In the genomic region with DNA sequence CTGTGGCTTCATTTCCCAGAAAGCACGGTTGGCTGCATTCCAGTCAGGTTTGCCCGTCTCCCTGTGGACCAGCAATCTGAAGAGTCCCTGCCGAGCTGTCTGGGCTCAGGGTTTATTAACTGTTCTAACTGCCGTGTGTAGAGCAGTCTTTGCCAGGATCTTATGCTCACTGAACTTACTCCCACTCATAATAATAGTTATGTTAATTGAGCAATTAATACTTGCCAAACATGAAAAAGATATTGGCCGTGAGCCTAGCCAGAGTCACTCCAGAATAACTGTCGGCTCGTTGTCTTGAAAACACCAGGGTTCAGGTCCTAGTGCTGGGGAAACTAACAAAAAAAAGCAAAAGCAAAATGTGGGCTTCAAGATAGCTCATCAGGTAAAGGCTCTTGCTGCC, we compare ENCODE assay signal across 29 mouse cellular contexts. TPM values are rescaled to one million over a fixed set of nuclear protein-coding genes. Genes with fewer than 3 reads are reported as not detected.
DNase-seq lines count a peak whose midpoint lies in the region; ATAC-seq and TF ChIP-seq lines count a peak whose summit lies in the region.
"Had no signal": no experiment of that assay in that cellular context is flagged by ENCODE, and none has a peak within 500 bp of the region (broad histone marks: within the 10 kb centered on the region; RNA-seq: fewer than 3 reads in every experiment).

No protein-coding gene starts in this region.

- H3K27ac ChIP-seq in hindbrain, embryonic 12.5 days: no peak overlapping the region
- no peak overlapping the region for H3K27ac ChIP-seq in hindbrain, embryonic 10.5 days
- H3K27ac ChIP-seq in MEL (ENCODE audit: control insufficient read depth, low read depth, low read length): peak overlapping the region; percentile 53
- H3K27ac ChIP-seq in neural tube, embryonic 14.5 days (ENCODE audit: low read depth, low read length): no peak overlapping the region
- H3K27ac ChIP-seq: forebrain, embryonic 15.5 days; limb, embryonic 10.5 days; limb, embryonic 15.5 days; liver, embryonic 13.5 days; midbrain, embryonic 10.5 days had no signal

- DNase-seq in hindbrain, embryonic 10.5 days (ENCODE audit: low spot score): no peak
- no peak for DNase-seq in MEL (ENCODE audit: low read depth, low spot score)
- DNase-seq in brain, embryonic 14.5 days (ENCODE audit: low read depth): peak; percentile 68
- no peak for DNase-seq in ovary, adult 18-20 months (ENCODE audit: low spot score)
- DNase-seq in lung, postnatal 10 days: no peak
- DNase-seq: adrenal gland, postnatal 14 days; cerebellum, adult 18-20 months; cerebellum, postnatal 10 days; heart, postnatal 14 days; kidney, adult 8-10 months; kidney, postnatal 10 days; layer of hippocampus, postnatal 36 days; lung, adult 18-20 months; right cerebral cortex, adult 18-20 months; spleen, adult 18-20 months; thymus, adult 18-20 months; thymus, postnatal 36 days had no signal

- TF ChIP-seq RAD21 in MEL (IDR thresholded peaks at IDR 0.05; ENCODE audit: low read depth, low read length): no peak

- TF ChIP-seq POLR2A in MEL (IDR thresholded peaks at IDR 0.05; ENCODE audit: control insufficient read depth in 1 of 2, insufficient read depth in 1 of 2, low read depth in 1 of 2, low read length in 2 of 2, poor library complexity in 1 of 2): no peak
- no peak for TF ChIP-seq POLR2A in brain, embryonic 14.5 days (IDR thresholded peaks at IDR 0.05; ENCODE audit: borderline replicate concordance, extremely low read depth, insufficient read depth, insufficient read length, poor library complexity, severe bottlenecking)

- H3K4me3 ChIP-seq in hindbrain, embryonic 12.5 days: no peak overlapping the region
- H3K4me3 ChIP-seq in hindbrain, embryonic 10.5 days: no peak overlapping the region
- H3K4me3 ChIP-seq in MEL (ENCODE audit: control insufficient read depth in 1 of 2, insufficient read depth in 1 of 2, low read depth in 2 of 2, low read length in 2 of 2): no peak overlapping the region
- no peak overlapping the region for H3K4me3 ChIP-seq in neural tube, embryonic 14.5 days (ENCODE audit: low read depth, low read length)
- H3K4me3 ChIP-seq: erythroblast, embryonic 14.5 days; forebrain, embryonic 15.5 days; limb, embryonic 10.5 days; limb, embryonic 15.5 days; liver, embryonic 13.5 days; midbrain, embryonic 10.5 days; myocyte had no signal

- H3K4me1 ChIP-seq in hindbrain, embryonic 12.5 days: no peaks in the 10 kb centered on the region
- no peaks in the 10 kb centered on the region for H3K4me1 ChIP-seq in hindbrain, embryonic 10.5 days (replicated peaks)
- peaks cover 9 to 25% of the 10 kb centered on the region in 2 experiments for H3K4me1 ChIP-seq in MEL (ENCODE audit: control insufficient read depth in 1 of 2, insufficient read depth in 2 of 2, low read length in 2 of 2)
- no peaks in the 10 kb centered on the region for H3K4me1 ChIP-seq in neural tube, embryonic 14.5 days (ENCODE audit: control insufficient read depth, insufficient read depth, low read length)
- H3K4me1 ChIP-seq: forebrain, embryonic 15.5 days; limb, embryonic 10.5 days; limb, embryonic 15.5 days; midbrain, embryonic 10.5 days had no signal

- peak; percentile 50; the same call in 1 of the 2 replicates for ATAC-seq in hindbrain, embryonic 12.5 days (ENCODE audit: low FRiP score)
- ATAC-seq in neural tube, embryonic 14.5 days (ENCODE audit: low read depth): peak; percentile 46
- ATAC-seq: CD4-positive, CD25-positive, alpha-beta regulatory T cell, adult 4 months; forebrain, embryonic 15.5 days; intestine, embryonic 16.5 days; midbrain, embryonic 16.5 days had no signal

- H3K9me3 ChIP-seq in hindbrain, embryonic 12.5 days (replicated peaks): no peaks in the 10 kb centered on the region
- H3K9me3 ChIP-seq in hindbrain, embryonic 10.5 days: no peaks in the 10 kb centered on the region
- H3K9me3 ChIP-seq in MEL (replicated peaks; ENCODE audit: insufficient read depth, low read length): no peaks in the 10 kb centered on the region
- H3K9me3 ChIP-seq in neural tube, embryonic 14.5 days (ENCODE audit: control insufficient read depth, low read length): no peaks in the 10 kb centered on the region
- H3K9me3 ChIP-seq: forebrain, embryonic 15.5 days; limb, embryonic 10.5 days; limb, embryonic 15.5 days; liver, embryonic 13.5 days; midbrain, embryonic 10.5 days had no signal

- H3K27me3 ChIP-seq in hindbrain, embryonic 12.5 days: no peaks in the 10 kb centered on the region
- H3K27me3 ChIP-seq in hindbrain, embryonic 10.5 days (ENCODE audit: insufficient read depth, poor library complexity, severe bottlenecking): no peaks in the 10 kb centered on the region
- no peaks in the 10 kb centered on the region for H3K27me3 ChIP-seq in MEL (ENCODE audit: control insufficient read depth in 1 of 2, insufficient read depth in 2 of 2, low read length in 2 of 2)
- H3K27me3 ChIP-seq in neural tube, embryonic 14.5 days (ENCODE audit: control insufficient read depth, insufficient read depth, low read length): no peaks in the 10 kb centered on the region
- H3K27me3 ChIP-seq: forebrain, embryonic 15.5 days; limb, embryonic 15.5 days; liver, embryonic 13.5 days had no signal

- no peak overlapping the region for H3K9ac ChIP-seq in hindbrain, embryonic 12.5 days
- H3K9ac ChIP-seq in MEL (ENCODE audit: control insufficient read depth, low read depth, low read length, poor library complexity, severe bottlenecking): no peak overlapping the region
- H3K9ac ChIP-seq in neural tube, embryonic 14.5 days (replicated peaks; ENCODE audit: low read depth, low read length): no peak overlapping the region
- H3K9ac ChIP-seq: forebrain, embryonic 15.5 days; limb, embryonic 15.5 days; liver, embryonic 13.5 days had no signal

- 67% methylated on average over 7 of the region's 7 CpGs for WGBS in hindbrain, embryonic 12.5 days
- WGBS in hindbrain, embryonic 10.5 days: 87% methylated on average over 7 of the region's 7 CpGs
- WGBS in neural tube, embryonic 14.5 days: 39% methylated on average over 7 of the region's 7 CpGs

- no peak for TF ChIP-seq EP300 in MEL (IDR thresholded peaks at IDR 0.05; ENCODE audit: low read depth in 1 of 2, low read length in 2 of 2)

- peaks cover 82% of the 10 kb centered on the region for H3K36me3 ChIP-seq in hindbrain, embryonic 12.5 days
- H3K36me3 ChIP-seq in hindbrain, embryonic 10.5 days: peaks cover 97% of the 10 kb centered on the region
- H3K36me3 ChIP-seq in MEL (ENCODE audit: control insufficient read depth in 1 of 2, insufficient read depth in 2 of 2, low read length in 2 of 2): peaks cover 22 to 30% of the 10 kb centered on the region in 2 experiments
- peaks cover 39% of the 10 kb centered on the region for H3K36me3 ChIP-seq in neural tube, embryonic 14.5 days (ENCODE audit: control insufficient read depth, insufficient read depth, low read length)

- no peak for TF ChIP-seq CTCF in MEL (IDR thresholded peaks at IDR 0.05 in 2 of 3, conservative IDR thresholded peaks at IDR 0.05 in 1 of 3; ENCODE audit: control insufficient read depth in 1 of 3, insufficient read depth in 1 of 3, low read depth in 2 of 3, low read length in 3 of 3, poor library complexity in 1 of 3, severe bottlenecking in 1 of 3)
- no peak for TF ChIP-seq CTCF in brain, embryonic 14.5 days (IDR thresholded peaks at IDR 0.05; ENCODE audit: borderline replicate concordance, extremely low read depth, insufficient read depth, insufficient read length)

- H3K4me2 ChIP-seq in hindbrain, embryonic 12.5 days (replicated peaks): no peak overlapping the region
- no peak overlapping the region for H3K4me2 ChIP-seq in neural tube, embryonic 14.5 days (ENCODE audit: low read depth, low read length)
- H3K4me2 ChIP-seq: forebrain, embryonic 15.5 days; limb, embryonic 15.5 days; liver, embryonic 13.5 days had no signal

- H3K79me2 ChIP-seq in MEL (ENCODE audit: control insufficient read depth, insufficient read depth, low read length, poor library complexity): no peaks in the 10 kb centered on the region

RNA-seq across cellular contexts. Expression of gene Sar1a, which starts 10.8 kb away (rescaled TPM):
- polyA plus RNA-seq in hindbrain, embryonic 12.5 days (2016; fragmentation: Nextera tagmentation; extraction: Ambion mirVana): 234 and 235 TPM in 2 replicates
- polyA plus RNA-seq in hindbrain, embryonic 10.5 days (2016; fragmentation: Nextera tagmentation; extraction: Ambion mirVana): 217 and 229 TPM in 2 replicates
- total RNA-seq in MEL (2012; rRNA removed): 114 and 135 TPM in 2 replicates
- polyA plus RNA-seq in MEL (2012; ENCODE audit: insufficient read depth in 1 of 2, insufficient read length in 2 of 2, low read depth in 1 of 2, low replicate concordance in 2 of 2, missing spikeins in 1 of 2): 100 to 1,000 TPM in 1 of 2 experiments, not detected in 1; 133 TPM
- polyA plus RNA-seq in brain, embryonic 14.5 days (2012; rRNA removed): 126 and 128 TPM in 2 replicates
- polyA plus RNA-seq in neural tube, embryonic 14.5 days (2014; fragmentation: Nextera tagmentation; extraction: Ambion mirVana): 185 and 218 TPM in 2 replicates

RNA-seq across cellular contexts. Expression of gene Ppa1, which starts 20.9 kb away (rescaled TPM):
- polyA plus RNA-seq in hindbrain, embryonic 12.5 days (2016; fragmentation: Nextera tagmentation; extraction: Ambion mirVana): 193 and 196 TPM in 2 replicates
- polyA plus RNA-seq in hindbrain, embryonic 10.5 days (2016; fragmentation: Nextera tagmentation; extraction: Ambion mirVana): 293 and 337 TPM in 2 replicates
- 201 and 211 TPM in 2 replicates for total RNA-seq in MEL (2012; rRNA removed)
- polyA plus RNA-seq in MEL (2012; ENCODE audit: insufficient read depth in 1 of 2, insufficient read length in 2 of 2, low read depth in 1 of 2, low replicate concordance in 2 of 2, missing spikeins in 1 of 2): 100 to 1,000 TPM in 1 of 2 experiments, not detected in 1; 197 TPM
- polyA plus RNA-seq in brain, embryonic 14.5 days (2012; rRNA removed): 121 and 140 TPM in 2 replicates
- 196 and 198 TPM in 2 replicates for polyA plus RNA-seq in neural tube, embryonic 14.5 days (2014; fragmentation: Nextera tagmentation; extraction: Ambion mirVana)

RNA-seq across cellular contexts. Expression of gene Tysnd1, which starts 26.0 kb away (rescaled TPM):
- 36.5 and 37.4 TPM in 2 replicates for polyA plus RNA-seq in hindbrain, embryonic 12.5 days (2016; fragmentation: Nextera tagmentation; extraction: Ambion mirVana)
- polyA plus RNA-seq in hindbrain, embryonic 10.5 days (2016; fragmentation: Nextera tagmentation; extraction: Ambion mirVana): 28.3 and 35.7 TPM in 2 replicates
- 59.8 and 72.7 TPM in 2 replicates for total RNA-seq in MEL (2012; rRNA removed)
- 100 to 1,000 TPM in 1 of 2 experiments, not detected in 1; 119 TPM for polyA plus RNA-seq in MEL (2012; ENCODE audit: insufficient read depth in 1 of 2, insufficient read length in 2 of 2, low read depth in 1 of 2, low replicate concordance in 2 of 2, missing spikeins in 1 of 2)
- 42.7 and 49.4 TPM in 2 replicates for polyA plus RNA-seq in brain, embryonic 14.5 days (2012; rRNA removed)
- polyA plus RNA-seq in neural tube, embryonic 14.5 days (2014; fragmentation: Nextera tagmentation; extraction: Ambion mirVana): 26.5 and 26.7 TPM in 2 replicates

RNA-seq across cellular contexts. Expression of gene Aifm2, which starts 45.8 kb away (rescaled TPM):
- polyA plus RNA-seq in hindbrain, embryonic 12.5 days (2016; fragmentation: Nextera tagmentation; extraction: Ambion mirVana): 6.3 and 7.5 TPM in 2 replicates
- 5.1 and 8.2 TPM in 2 replicates for polyA plus RNA-seq in hindbrain, embryonic 10.5 days (2016; fragmentation: Nextera tagmentation; extraction: Ambion mirVana)
- total RNA-seq in MEL (2012; rRNA removed): 13.2 and 13.4 TPM in 2 replicates
- polyA plus RNA-seq in MEL (2012; ENCODE audit: insufficient read depth in 1 of 2, insufficient read length in 2 of 2, low read depth in 1 of 2, low replicate concordance in 2 of 2, missing spikeins in 1 of 2): 10 to 100 TPM in 1 of 2 experiments, not detected in 1; 17.7 TPM
- polyA plus RNA-seq in brain, embryonic 14.5 days (2012; rRNA removed): 5.4 and 7.9 TPM in 2 replicates
- polyA plus RNA-seq in neural tube, embryonic 14.5 days (2014; fragmentation: Nextera tagmentation; extraction: Ambion mirVana): 12.8 and 13.0 TPM in 2 replicates
